Mouse (Mus musculus): ENCODE measurements around the gene Foxf2.

The Foxf2 gene

GRCm38 (mm10) chr13:31626183-31626801 is 676 bp downstream of the Foxf2 start:
- DNase-seq (ENCODE audit: low read depth): no peak

- DNase-seq (ENCODE audit: low read depth): no peak
Measured at GRCm38 (mm10) chr13:31626991-31627625, 1.5 kb downstream of the Foxf2 start.

GRCm38 (mm10) chr13:31627864-31628690 is 2.5 kb downstream of the Foxf2 start:
- DNase-seq (ENCODE audit: low read depth): no peak

GRCm38 (mm10) chr13:31628691-31629180 is 3.1 kb downstream of the Foxf2 start:
- DNase-seq (ENCODE audit: low read depth): no peak

GRCm38 (mm10) chr13:31629321-31629851 is 3.8 kb downstream of the Foxf2 start:
- DNase-seq (ENCODE audit: low read depth): no peak

- DNase-seq (ENCODE audit: low read depth): no peak
Measured at GRCm38 (mm10) chr13:31630051-31630450, 4.4 kb downstream of the Foxf2 start.

GRCm38 (mm10) chr13:31630551-31630950 is 4.9 kb downstream of the Foxf2 start:
- DNase-seq (ENCODE audit: low read depth): no peak

- no peak for DNase-seq (ENCODE audit: low read depth)
Measured at GRCm38 (mm10) chr13:31631291-31631690, 5.7 kb downstream of the Foxf2 start.

- peak; percentile 25 for DNase-seq (ENCODE audit: low read depth)
Measured at GRCm38 (mm10) chr13:31632450-31632849, 6.8 kb downstream of the Foxf2 start.

- DNase-seq (ENCODE audit: low read depth): no peak
Measured at GRCm38 (mm10) chr13:31633259-31633658, 7.6 kb downstream of the Foxf2 start.

GRCm38 (mm10) chr13:31635546-31635945 is 9.9 kb downstream of the Foxf2 start:
- DNase-seq (ENCODE audit: low read depth): no peak

GRCm38 (mm10) chr13:31641517-31641916 is 15.9 kb downstream of the Foxf2 start:
- no peak for DNase-seq (ENCODE audit: low read depth)

GRCm38 (mm10) chr13:31652131-31652745 is 26.6 kb downstream of the Foxf2 start:
- no peak for DNase-seq (ENCODE audit: low read depth)

GRCm38 (mm10) chr13:31656249-31656648 is 30.6 kb downstream of the Foxf2 start:
- no peak for DNase-seq (ENCODE audit: low read depth)

- DNase-seq (ENCODE audit: low read depth): no peak
Measured at GRCm38 (mm10) chr13:31658212-31658611, 32.6 kb downstream of the Foxf2 start.

GRCm38 (mm10) chr13:31658963-31659362 is 33.3 kb downstream of the Foxf2 start:
- DNase-seq (ENCODE audit: low read depth): peak; percentile 35

GRCm38 (mm10) chr13:31661211-31661610 is 35.6 kb downstream of the Foxf2 start:
- DNase-seq (ENCODE audit: low read depth): no peak

- no peak for DNase-seq (ENCODE audit: low read depth)
Measured at GRCm38 (mm10) chr13:31665376-31665775, 39.8 kb downstream of the Foxf2 start.

- DNase-seq (ENCODE audit: low read depth): no peak
Measured at GRCm38 (mm10) chr13:31667919-31668524, 42.4 kb downstream of the Foxf2 start.

- no peak for DNase-seq (ENCODE audit: low read depth)
Measured at GRCm38 (mm10) chr13:31672093-31672492, 46.5 kb downstream of the Foxf2 start.

Measured in naive thymus-derived CD4-positive, alpha-beta T cell, adult 2 months (primary cell).